Mouse (Mus musculus) heart, embryonic 13.5 days (tissue): ENCODE results near the gene Il15ra. TPM values are rescaled to one million over a fixed set of nuclear protein-coding genes. Genes with fewer than 3 reads are reported as not detected.

Experiments
- ATAC-seq: fragments of 200-750 bp; cut with Nextera tagmentation; 2 replicates; pipeline ENCODE4 v1.8.0; 2017; ENCODE audit warnings: moderate TSS enrichment; ENCODE audit not compliant: insufficient number of reproducible peaks, low FRiP score, low TSS enrichment; ENCODE audit errors: extremely low read depth
- H3K27ac ChIP-seq: fragments of 300-500 bp; sonication (generic); replicated peaks from 2 replicates; pipeline ENCODE4 v1.5.1; 2015; ENCODE audit warnings: moderate library complexity, mild to moderate bottlenecking, inconsistent platforms
- H3K27me3 ChIP-seq: fragments of 300-500 bp; sonication (generic); replicated peaks from 2 replicates; pipeline ENCODE4 v1.6.1; 2015; ENCODE audit warnings: mild to moderate bottlenecking, inconsistent platforms
- H3K36me3 ChIP-seq: fragments of 300-500 bp; sonication (generic); 2 replicates; pipeline ENCODE4 v1.6.1; 2015; ENCODE audit warnings: mild to moderate bottlenecking, inconsistent platforms
- H3K4me1 ChIP-seq: fragments of 300-500 bp; sonication (generic); 2 replicates; pipeline ENCODE4 v1.6.1; 2015; ENCODE audit warnings: inconsistent platforms
- H3K4me2 ChIP-seq: fragments of 300-500 bp; sonication (generic); 2 replicates; pipeline ENCODE4 v1.6.1; 2015; ENCODE audit warnings: inconsistent platforms, mild to moderate bottlenecking, moderate library complexity
- H3K4me3 ChIP-seq: fragments of 300-500 bp; sonication (generic); 2 replicates; pipeline ENCODE4 v1.5.1; 2015; ENCODE audit warnings: moderate library complexity, mild to moderate bottlenecking, inconsistent platforms
- H3K9ac ChIP-seq: fragments of 300-500 bp; sonication (generic); 2 replicates; pipeline ENCODE4 v1.6.1; 2015; ENCODE audit warnings: inconsistent platforms, mild to moderate bottlenecking, moderate library complexity
- H3K9me3 ChIP-seq: fragments of 300-500 bp; sonication (generic); 2 replicates; pipeline ENCODE4 v1.6.1; 2016; ENCODE audit warnings: inconsistent platforms
- whole genome bisulfite sequencing: fragments of 180-500 bp; shearing (Covaris S2); methylation state at CpG from one replicate; pipeline ENCODE4 v1.1.7; 2015; ENCODE audit warnings: mixed read lengths; 5-methylcytosine and 5-hydroxymethylcytosine counted together
- polyA plus RNA-seq: library from polyadenylated mRNA; unstranded; fragments of >200 nt; fragmentation: Nextera tagmentation; extraction: Ambion mirVana; gene quantifications from 2 replicates; pipeline ENCODE4 v1.2.1, GENCODE M21; 2015

Il15ra gene
- polyA plus RNA-seq, 1 experiment from 2014 or later, result 6.6 TPM

DNA sequence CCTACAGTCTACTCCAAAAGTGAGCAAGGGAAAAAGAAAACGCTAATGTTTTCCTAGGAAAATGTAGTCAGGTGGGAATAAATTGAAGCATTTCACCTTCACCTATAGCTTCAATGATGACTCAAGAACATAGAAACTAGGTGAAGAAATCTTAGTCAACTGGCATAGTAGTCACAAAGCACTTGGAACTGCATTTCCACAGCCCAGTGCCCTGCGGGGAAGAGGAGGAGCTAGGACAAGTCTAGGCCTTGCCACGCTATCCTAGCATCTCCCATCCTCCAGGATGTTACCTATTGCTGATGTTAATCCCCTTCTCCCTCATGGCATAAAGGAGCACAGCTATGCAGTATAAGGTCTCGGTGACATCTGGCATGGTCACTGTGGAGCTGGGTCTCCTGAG lies 57.5 kb downstream of the Il15ra start:
- no peaks in the 10 kb centered on the region for H3K27me3 ChIP-seq
- H3K9me3 ChIP-seq, result no peaks in the 10 kb centered on the region
- no peak for ATAC-seq
- WGBS, result 92% methylated on average over 4 of the region's 4 CpGs
- H3K27ac ChIP-seq, result no peak overlapping the region
- no peak overlapping the region for H3K4me2 ChIP-seq
- H3K9ac ChIP-seq, result no peak overlapping the region
- H3K4me1 ChIP-seq, result no peaks in the 10 kb centered on the region
- no peak overlapping the region for H3K4me3 ChIP-seq
- peaks cover 100% of the 10 kb centered on the region for H3K36me3 ChIP-seq

DNA sequence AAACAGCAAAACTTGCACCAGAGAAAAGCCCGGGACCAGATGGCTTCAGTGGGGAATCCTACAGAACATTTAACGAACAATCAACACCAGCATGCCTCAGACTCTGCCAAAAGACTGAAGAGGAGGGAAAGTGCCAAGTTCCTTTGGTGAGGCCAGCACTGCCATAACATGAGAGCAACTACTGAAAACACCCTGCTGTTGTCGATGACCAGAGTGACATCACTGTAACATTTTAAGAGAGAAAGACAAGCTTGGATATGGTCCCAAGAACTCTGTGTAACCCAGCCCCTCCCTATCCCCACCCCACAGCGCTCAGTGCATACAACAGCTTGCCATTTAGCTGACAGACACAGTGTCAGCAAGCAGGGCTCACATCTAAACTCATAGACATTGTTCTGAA lies 60.6 kb downstream of the Il15ra start:
- ATAC-seq, result no peak
- H3K27ac ChIP-seq, result no peak overlapping the region

DNA sequence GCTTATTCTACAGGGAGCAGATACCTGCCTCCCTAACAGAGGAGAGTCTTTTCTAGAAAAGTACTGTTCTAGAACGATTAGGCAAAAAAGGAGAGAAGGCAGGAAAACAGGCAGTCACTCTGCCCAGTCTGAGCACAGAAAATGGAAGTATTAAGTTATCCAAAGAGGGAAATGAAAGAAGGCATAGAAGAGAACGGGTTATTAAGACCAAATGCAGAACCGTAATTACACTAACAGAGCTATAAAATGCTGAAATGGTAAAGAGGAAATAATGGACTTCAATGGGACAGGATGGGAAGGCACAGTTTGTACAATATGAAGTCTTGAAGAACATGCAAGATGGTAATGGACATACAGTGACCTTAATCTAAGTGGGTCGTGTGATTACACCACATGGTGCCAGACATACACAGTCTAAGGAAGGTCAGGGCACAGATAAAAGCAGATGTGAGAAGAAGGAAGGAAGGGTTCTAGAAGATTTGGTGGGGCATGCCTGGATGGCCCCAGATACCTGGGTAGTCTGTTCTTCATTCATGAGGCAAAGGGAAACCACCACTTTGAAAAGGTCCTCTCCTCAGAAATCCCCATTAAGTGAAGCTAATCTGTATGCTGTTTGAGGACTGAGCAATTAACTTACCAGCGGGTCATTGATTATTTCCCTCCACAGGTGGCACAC lies 61.5 kb downstream of the Il15ra start:
- 77% methylated on average over 5 of the region's 5 CpGs for WGBS
- Histone ChIP-seq H3K4me1 (peaks cover under 1% of the 10 kb centered on the region; the same call in 1 of the 2 replicates), H3K9me3 (no peaks in the 10 kb centered on the region), H3K4me2 (no peak overlapping the region), H3K27ac (no peak overlapping the region), H3K27me3 (no peaks in the 10 kb centered on the region), H3K4me3 (no peak overlapping the region), H3K36me3 (peaks cover 81% of the 10 kb centered on the region), H3K9ac (no peak overlapping the region)
- no peak for ATAC-seq

More for the DNA sequence above, 60.6 kb downstream of the Il15ra start:
- H3K9ac ChIP-seq, result no peak overlapping the region
- no peaks in the 10 kb centered on the region for H3K27me3 ChIP-seq
- H3K36me3 ChIP-seq, result peaks cover 90% of the 10 kb centered on the region
- 73% methylated on average over 4 of the region's 4 CpGs for WGBS
- no peaks in the 10 kb centered on the region for H3K9me3 ChIP-seq
- H3K4me3 ChIP-seq, result no peak overlapping the region
- no peaks in the 10 kb centered on the region for H3K4me1 ChIP-seq
- no peak overlapping the region for H3K4me2 ChIP-seq

- Histone ChIP-seq H3K27me3 (no peaks in the 10 kb centered on the region), H3K4me1 (peaks cover 6% of the 10 kb centered on the region; the same call in 1 of the 2 replicates), H3K27ac (no peak overlapping the region), H3K9me3 (no peaks in the 10 kb centered on the region), H3K4me3 (no peak overlapping the region), H3K4me2 (no peak overlapping the region), H3K9ac (no peak overlapping the region), H3K36me3 (peaks cover 75% of the 10 kb centered on the region)
- WGBS, result 89% methylated on average over 10 of the region's 10 CpGs
- no peak for ATAC-seq
Measured at GRCm38 (mm10) chr2:11767161-11767545, 62.1 kb downstream of the Il15ra start.

DNA sequence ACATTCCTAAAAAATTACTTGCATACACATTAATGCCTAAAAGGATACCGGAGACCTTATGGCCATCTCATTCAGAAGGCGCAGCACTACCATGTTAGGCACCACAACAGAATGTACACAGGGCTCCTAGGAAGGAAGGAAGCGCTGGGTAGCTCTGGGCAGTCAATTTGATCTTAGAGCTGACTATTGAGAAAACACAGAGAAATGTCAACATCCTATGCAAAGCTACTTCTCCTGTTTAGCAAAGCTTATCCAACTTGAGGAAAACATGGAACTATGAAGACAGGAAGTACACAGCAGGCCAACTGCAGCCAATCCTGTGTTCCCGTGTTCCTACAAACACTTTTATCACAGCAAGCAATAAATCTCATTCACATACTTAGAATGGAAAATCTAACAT lies 66.6 kb downstream of the Il15ra start:
- Histone ChIP-seq H3K27ac (no peak overlapping the region), H3K9ac (no peak overlapping the region), H3K36me3 (peaks cover 30% of the 10 kb centered on the region), H3K4me1 (peaks cover 36% of the 10 kb centered on the region), H3K4me3 (no peak overlapping the region), H3K4me2 (no peak overlapping the region), H3K27me3 (no peaks in the 10 kb centered on the region), H3K9me3 (no peaks in the 10 kb centered on the region)
- ATAC-seq, result no peak
- WGBS, result 87% methylated on average over 4 of the region's 4 CpGs

GRCm38 (mm10) chr2:11772401-11772800 lies 67.3 kb downstream of the Il15ra start:
- no peak overlapping the region for H3K4me3 ChIP-seq
- no peak overlapping the region for H3K27ac ChIP-seq
- H3K4me2 ChIP-seq, result no peak overlapping the region
- no peaks in the 10 kb centered on the region for H3K27me3 ChIP-seq
- 76% methylated on average over 4 of the region's 4 CpGs for WGBS
- peaks cover 23% of the 10 kb centered on the region for H3K36me3 ChIP-seq
- H3K4me1 ChIP-seq, result peaks cover 38% of the 10 kb centered on the region
- H3K9me3 ChIP-seq, result no peaks in the 10 kb centered on the region
- no peak overlapping the region for H3K9ac ChIP-seq
- no peak for ATAC-seq

GRCm38 (mm10) chr2:11774426-11774825 lies 69.3 kb downstream of the Il15ra start:
- no peak overlapping the region for H3K4me2 ChIP-seq
- WGBS, result 88% methylated on average over 10 of the region's 10 CpGs
- H3K27ac ChIP-seq, result no peak overlapping the region
- no peaks in the 10 kb centered on the region for H3K9me3 ChIP-seq
- H3K27me3 ChIP-seq, result no peaks in the 10 kb centered on the region
- H3K4me1 ChIP-seq, result peaks cover 44% of the 10 kb centered on the region
- H3K9ac ChIP-seq, result no peak overlapping the region
- H3K36me3 ChIP-seq, result peaks cover 6% of the 10 kb centered on the region
- no peak overlapping the region for H3K4me3 ChIP-seq
- ATAC-seq, result no peak

DNA sequence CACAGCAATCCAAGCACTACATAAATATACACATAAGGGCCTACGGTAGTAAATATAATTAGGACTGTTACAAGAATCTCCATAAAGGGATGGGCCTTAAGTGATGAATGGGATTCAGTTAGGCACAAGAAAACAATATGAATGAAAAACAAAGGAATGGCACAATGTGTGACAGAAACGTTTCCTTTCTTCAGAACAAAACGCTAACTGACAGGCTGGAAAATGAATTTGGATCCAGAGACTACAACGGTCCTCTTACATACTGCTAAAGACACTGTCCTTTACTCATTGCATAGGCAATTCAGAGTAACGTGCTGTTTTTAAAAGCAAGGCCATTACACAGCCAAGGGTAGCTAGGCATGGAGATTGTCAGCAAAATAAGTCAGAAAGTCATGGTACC lies 70.0 kb downstream of the Il15ra start:
- no peaks in the 10 kb centered on the region for H3K9me3 ChIP-seq
- H3K4me2 ChIP-seq, result no peak overlapping the region
- H3K27me3 ChIP-seq, result no peaks in the 10 kb centered on the region
- no peak for ATAC-seq
- peaks cover 51% of the 10 kb centered on the region for H3K4me1 ChIP-seq
- H3K9ac ChIP-seq, result no peak overlapping the region
- peaks cover 6% of the 10 kb centered on the region for H3K36me3 ChIP-seq
- 82% methylated on average over 5 of the region's 5 CpGs for WGBS
- H3K27ac ChIP-seq, result no peak overlapping the region
- H3K4me3 ChIP-seq, result no peak overlapping the region

DNA sequence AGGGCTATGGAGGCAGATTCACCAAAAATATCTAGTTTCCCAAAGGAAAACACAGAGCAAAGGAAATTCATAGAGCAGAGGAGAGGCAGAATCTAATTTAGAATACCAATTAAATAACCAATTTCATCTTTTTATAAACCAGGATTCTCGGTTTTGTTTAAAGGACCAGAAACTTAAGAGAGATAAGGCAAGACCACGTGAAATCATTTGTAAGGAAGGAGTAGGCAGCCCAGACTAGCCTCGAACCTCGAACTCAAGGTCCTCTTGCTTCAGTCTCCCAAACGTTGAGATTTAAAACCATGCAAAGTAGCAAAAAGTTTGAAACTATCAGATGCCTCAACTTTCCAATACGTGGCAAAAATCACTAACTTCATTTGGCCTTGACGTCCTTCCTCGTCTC lies 71.3 kb downstream of the Il15ra start:
- Histone ChIP-seq H3K9ac (peak overlapping the region; percentile 91), H3K27ac (peak overlapping the region; percentile 91; the same call in 1 of the 2 replicates), H3K9me3 (no peaks in the 10 kb centered on the region), H3K4me3 (peak overlapping the region; percentile 86), H3K36me3 (peaks cover 19% of the 10 kb centered on the region), H3K27me3 (no peaks in the 10 kb centered on the region), H3K4me1 (peaks cover 53% of the 10 kb centered on the region), H3K4me2 (peak overlapping the region; percentile 86)
- ATAC-seq, result no peak
- WGBS, result 42% methylated on average over 8 of the region's 8 CpGs

DNA sequence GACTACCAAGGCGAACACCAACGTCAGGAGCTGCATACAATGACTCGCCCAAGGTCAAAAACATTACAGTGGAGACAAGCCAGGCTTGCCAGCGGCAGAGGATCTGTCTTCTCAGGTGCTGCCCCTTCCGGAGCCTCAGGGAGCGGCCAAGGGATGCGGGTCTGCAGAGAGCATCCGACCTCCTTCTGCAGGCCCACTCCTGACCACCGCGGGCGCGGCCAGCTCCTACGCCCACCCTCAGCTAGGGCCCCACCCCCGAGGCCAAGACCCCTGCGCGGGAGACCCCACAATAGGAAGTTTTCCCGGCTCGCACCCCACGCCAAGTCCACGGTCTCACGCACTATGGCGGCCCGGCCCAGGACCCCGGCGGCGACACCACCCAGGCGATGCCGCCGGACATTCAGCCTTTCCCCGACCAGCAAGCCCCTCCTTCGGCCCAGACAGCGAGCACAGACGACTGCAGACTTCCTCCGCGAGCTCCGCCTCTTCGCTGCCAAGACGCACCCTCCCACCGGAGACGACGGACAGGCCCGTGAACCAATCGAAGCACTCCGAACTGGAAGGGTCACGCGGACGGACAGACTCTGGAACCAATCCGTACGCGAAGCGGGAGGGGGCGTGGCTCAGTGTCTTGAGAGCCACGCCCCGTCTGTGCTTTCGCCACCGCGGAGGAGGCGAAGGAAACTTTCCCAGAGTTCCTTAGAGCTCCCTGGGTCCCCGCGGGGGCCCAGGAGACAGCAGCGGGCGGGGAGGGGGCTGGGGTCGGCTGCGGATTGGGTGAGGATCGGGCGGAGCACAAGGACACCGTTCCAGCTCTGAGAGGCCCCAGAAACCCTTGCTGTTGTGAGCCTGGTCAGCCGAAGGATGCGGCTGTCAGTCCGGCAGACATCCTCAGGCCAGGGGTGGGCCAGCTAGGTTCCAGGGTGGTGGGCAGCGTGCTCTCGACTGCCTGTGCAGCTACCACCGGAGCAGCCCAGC lies 72.3 kb downstream of the Il15ra start, which contains the start of the genes Fbh1 and Ankrd16:
Gene Fbh1 (minus strand): TSS at position 492 of the 978 bp plus-strand sequence.
Gene Ankrd16 (plus strand): TSS at position 786 of the 978 bp plus-strand sequence.
- under 1% methylated on average over 73 of the region's 73 CpGs for WGBS
- H3K27me3 ChIP-seq, result no peaks in the 10 kb centered on the region
- H3K36me3 ChIP-seq, result peaks cover 29% of the 10 kb centered on the region
- peaks cover 46% of the 10 kb centered on the region for H3K4me1 ChIP-seq
- H3K4me3 ChIP-seq, result peak within 1 kb of the TSS; percentile 86
- no peaks in the 10 kb centered on the region for H3K9me3 ChIP-seq
- H3K9ac ChIP-seq, result peak within 1 kb of the TSS; percentile 91
- peak within 1 kb of the TSS; percentile 98 for H3K27ac ChIP-seq
- H3K4me2 ChIP-seq, result peak within 1 kb of the TSS; percentile 92
- ATAC-seq, result peak; percentile 95

- peaks cover 37% of the 10 kb centered on the region for H3K36me3 ChIP-seq
- peak overlapping the region; percentile 92 for H3K4me2 ChIP-seq
- H3K9ac ChIP-seq, result peak overlapping the region; percentile 86
- peaks cover 45% of the 10 kb centered on the region for H3K4me1 ChIP-seq
- peak overlapping the region; percentile 86 for H3K4me3 ChIP-seq
- no peaks in the 10 kb centered on the region for H3K9me3 ChIP-seq
- WGBS, result under 1% methylated on average over 43 of the region's 43 CpGs
- H3K27me3 ChIP-seq, result no peaks in the 10 kb centered on the region
- peak overlapping the region; percentile 98 for H3K27ac ChIP-seq
- ATAC-seq, result peak; percentile 81
Measured at GRCm38 (mm10) chr2:11778087-11778823, 73.2 kb downstream of the Il15ra start.
